Mouse (Mus musculus) liver, embryonic 14.5 days (tissue): ENCODE data around the gene Slc12a1. TPM values are rescaled to one million over a fixed set of nuclear protein-coding genes. Genes with fewer than 3 reads are reported as not detected.

Experiments used
- ATAC-seq: fragments of 200-750 bp; cut with Nextera tagmentation; 2 replicates; pipeline ENCODE4 v1.8.0; 2017; ENCODE audit warnings: moderate number of reproducible peaks, mild to moderate bottlenecking, moderate library complexity; ENCODE audit not compliant: insufficient read depth
- DNase-seq, 3 experiments: peaks; one replicate each; pipeline ENCODE4 v3.0.0-alpha.2; 2012 to 2013; ENCODE audit warnings: low read depth in 3 of 3, low spot score in 3 of 3
- H3K27ac ChIP-seq: fragments of 300-500 bp; sonication (generic); 2 replicates; pipeline ENCODE4 v1.5.1; 2014; ENCODE audit warnings: moderate library complexity, mild to moderate bottlenecking, control low read depth, inconsistent platforms
- H3K27me3 ChIP-seq: fragments of 300-500 bp; sonication (generic); 2 replicates; pipeline ENCODE4 v1.6.1; 2014; ENCODE audit warnings: mild to moderate bottlenecking, low read length, moderate library complexity; ENCODE audit not compliant: control insufficient read depth, insufficient read depth
- H3K36me3 ChIP-seq: fragments of 300-500 bp; sonication (generic); replicated peaks from 2 replicates; pipeline ENCODE4 v1.6.1; 2014; ENCODE audit warnings: low read depth; ENCODE audit not compliant: control insufficient read depth, insufficient read depth
- H3K4me1 ChIP-seq, 2 experiments: fragments of 200-500 bp in 1 of 2; fragments of 300-500 bp in 1 of 2; sonication (generic) in 1 of 2; replicated peaks; 2 replicates each; pipeline ENCODE4 v1.6.1; 2012 to 2014; ENCODE audit warnings: antibody characterized with exemption in 1 of 2, inconsistent platforms in 1 of 2, low read length in 1 of 2; ENCODE audit not compliant: control insufficient read depth in 2 of 2, insufficient read depth in 2 of 2
- H3K4me2 ChIP-seq: fragments of 300-500 bp; sonication (generic); 2 replicates; pipeline ENCODE4 v1.6.1; 2014; ENCODE audit warnings: low read depth, mild to moderate bottlenecking, control low read depth, moderate library complexity
- H3K4me3 ChIP-seq, 2 experiments: fragments of 200-500 bp in 1 of 2; fragments of 300-500 bp in 1 of 2; sonication (generic) in 1 of 2; 2 replicates each; pipeline ENCODE4 v1.5.1; 2012 to 2014; ENCODE audit warnings: low read depth in 2 of 2, low read length in 2 of 2, mild to moderate bottlenecking in 2 of 2, control low read depth in 1 of 2, inconsistent platforms in 1 of 2, moderate library complexity in 1 of 2; ENCODE audit not compliant: insufficient read depth in 1 of 2
- H3K9ac ChIP-seq: fragments of 300-500 bp; sonication (generic); replicated peaks from 2 replicates; pipeline ENCODE4 v1.6.1; 2014; ENCODE audit warnings: mild to moderate bottlenecking, control low read depth, moderate library complexity
- H3K9me3 ChIP-seq: fragments of 300-500 bp; sonication (generic); 2 replicates; pipeline ENCODE4 v1.6.1; 2016; ENCODE audit warnings: low read length, mixed read lengths; ENCODE audit not compliant: control insufficient read depth
- CTCF ChIP-seq: IDR thresholded peaks from 2 replicates; pipeline ENCODE4 v1.5.1; 2016; ENCODE audit warnings: antibody characterized with exemption, low read depth, control low read depth
- EP300 ChIP-seq: IDR thresholded peaks from 2 replicates; pipeline ENCODE4 v1.6.1; 2016; ENCODE audit warnings: antibody characterized with exemption, low read depth
- WGBS: fragments of 180-500 bp; shearing (Covaris S2); extraction: QIAGEN DNeasy Blood & Tissue Kit; methylation state at CpG from one replicate; pipeline ENCODE4 v1.1.7; 2014; ENCODE audit not compliant: insufficient replicate concordance; 5-methylcytosine and 5-hydroxymethylcytosine counted together
- polyA plus RNA-seq, 2 experiments: library from polyadenylated mRNA; depleted of rRNA in 1 of 2; stranded (reverse) in 1 of 2; unstranded in 1 of 2; fragments of >200 nt; fragmentation: Nextera tagmentation in 1 of 2; extraction: Ambion mirVana in 1 of 2; gene quantifications; 2 replicates each; pipeline versions ENCODE4 v1.2.1 to v1.2.3; 2012 to 2014

The Slc12a1 gene
- polyA plus RNA-seq, 2 experiments: not detected

GRCm38 (mm10) chr2:125278474-125278873, 126.2 kb downstream of the Slc12a1 start:
- Histone ChIP-seq H3K27ac (no peak overlapping the region), H3K4me2 (no peak overlapping the region), H3K36me3 (no peaks in the 10 kb centered on the region), H3K27me3 (no peaks in the 10 kb centered on the region), H3K4me1 (no peaks in the 10 kb centered on the region), H3K9ac (no peak overlapping the region), H3K4me3 (no peak overlapping the region), H3K9me3 (no peaks in the 10 kb centered on the region)
- no peak for ATAC-seq
- DNase-seq: no peak
- TF ChIP-seq CTCF (no peak), EP300 (no peak)
- 19% methylated on average over 7 of the region's 7 CpGs for WGBS

Other genes with a start within 250 kb of the Slc12a1 start
- 1.4 and 2.0 TPM in 2 replicates for gene Slc24a5, start 84.4 kb upstream of the Slc12a1 start, polyA plus RNA-seq (2012; rRNA removed)
- 7.0 and 8.4 TPM in 2 replicates for gene Slc24a5, start 84.4 kb upstream of the Slc12a1 start, polyA plus RNA-seq (2014; fragmentation: Nextera tagmentation; extraction: Ambion mirVana)
- 12.6 and 19.3 TPM in 2 replicates for gene Myef2, start 28.8 kb upstream of the Slc12a1 start, polyA plus RNA-seq (2012; rRNA removed)
- gene Myef2, start 28.8 kb upstream of the Slc12a1 start, polyA plus RNA-seq (2014; fragmentation: Nextera tagmentation; extraction: Ambion mirVana): 26.0 and 27.4 TPM in 2 replicates
- not detected in 2 replicates for gene Ctxn2, start 15.8 kb upstream of the Slc12a1 start, polyA plus RNA-seq (2012; rRNA removed)
- gene Ctxn2, start 15.8 kb upstream of the Slc12a1 start, polyA plus RNA-seq (2014; fragmentation: Nextera tagmentation; extraction: Ambion mirVana): not detected in 2 replicates
- gene Dut, start 94.7 kb downstream of the Slc12a1 start, polyA plus RNA-seq (2012; rRNA removed): 50.9 and 89.0 TPM in 2 replicates
- gene Dut, start 94.7 kb downstream of the Slc12a1 start, polyA plus RNA-seq (2014; fragmentation: Nextera tagmentation; extraction: Ambion mirVana): 138 and 154 TPM in 2 replicates